Comparison of ENCODE assay signal across 10 mouse cellular contexts in genomic region chr1:39636660-39637059, GRCm38 (mm10). TPM values are rescaled to one million over a fixed set of nuclear protein-coding genes. Genes with fewer than 3 reads are reported as not detected.
DNase-seq lines count a peak whose midpoint lies in the region; ATAC-seq and TF ChIP-seq lines count a peak whose summit lies in the region.
"Had no signal": no experiment of that assay in that cellular context is flagged by ENCODE, and none has a peak within 500 bp of the region (broad histone marks: within the 10 kb centered on the region; RNA-seq: fewer than 3 reads in every experiment).

No protein-coding gene starts in this region.

- peaks cover 6% of the 10 kb centered on the region; the same call in 1 of the 2 replicates for H3K27me3 ChIP-seq in liver, embryonic 12.5 days (replicated peaks)
- no peaks in the 10 kb centered on the region for H3K27me3 ChIP-seq in embryonic facial prominence, embryonic 12.5 days
- no peaks in the 10 kb centered on the region for H3K27me3 ChIP-seq in liver, postnatal 0 days (ENCODE audit: insufficient read depth, low read length)
- no peaks in the 10 kb centered on the region for H3K27me3 ChIP-seq in stomach, embryonic 15.5 days (replicated peaks)
- H3K27me3 ChIP-seq: embryonic facial prominence, embryonic 13.5 days; limb, embryonic 13.5 days had no signal

- TF ChIP-seq EP300 in liver, postnatal 0 days (IDR thresholded peaks at IDR 0.05; ENCODE audit: low read depth): no peak

- 8% methylated on average over 5 of the region's 5 CpGs for WGBS in liver, embryonic 12.5 days (ENCODE audit: insufficient replicate concordance)
- 3% methylated on average over 5 of the region's 5 CpGs for WGBS in embryonic facial prominence, embryonic 12.5 days
- 12% methylated on average over 5 of the region's 5 CpGs for WGBS in liver, postnatal 0 days (ENCODE audit: insufficient replicate concordance)
- 6% methylated on average over 5 of the region's 5 CpGs for WGBS in stomach, embryonic 15.5 days

- H3K27ac ChIP-seq in liver, embryonic 12.5 days: no peak overlapping the region
- H3K27ac ChIP-seq in embryonic facial prominence, embryonic 12.5 days: no peak overlapping the region
- H3K27ac ChIP-seq in liver, postnatal 0 days (ENCODE audit: low read depth): no peak overlapping the region
- no peak overlapping the region for H3K27ac ChIP-seq in stomach, embryonic 15.5 days
- H3K27ac ChIP-seq: embryonic facial prominence, embryonic 13.5 days; limb, embryonic 13.5 days had no signal

- no peaks in the 10 kb centered on the region for H3K9me3 ChIP-seq in liver, embryonic 12.5 days (replicated peaks)
- no peaks in the 10 kb centered on the region for H3K9me3 ChIP-seq in embryonic facial prominence, embryonic 12.5 days
- no peaks in the 10 kb centered on the region for H3K9me3 ChIP-seq in liver, postnatal 0 days (ENCODE audit: low read length)
- H3K9me3 ChIP-seq in stomach, embryonic 15.5 days: no peaks in the 10 kb centered on the region
- H3K9me3 ChIP-seq: limb, embryonic 13.5 days had no signal

- H3K36me3 ChIP-seq in liver, embryonic 12.5 days: no peaks in the 10 kb centered on the region
- no peaks in the 10 kb centered on the region for H3K36me3 ChIP-seq in embryonic facial prominence, embryonic 12.5 days
- H3K36me3 ChIP-seq in liver, postnatal 0 days (replicated peaks; ENCODE audit: insufficient read depth, low read length): no peaks in the 10 kb centered on the region
- no peaks in the 10 kb centered on the region for H3K36me3 ChIP-seq in stomach, embryonic 15.5 days
- H3K36me3 ChIP-seq: embryonic facial prominence, embryonic 13.5 days; limb, embryonic 13.5 days had no signal

- ATAC-seq in liver, embryonic 12.5 days: no peak; the same call in 1 of the 2 replicates
- peak; percentile 69; the same call in 1 of the 2 replicates for ATAC-seq in embryonic facial prominence, embryonic 12.5 days (ENCODE audit: insufficient number of reproducible peaks, insufficient read depth, low FRiP score, low TSS enrichment)
- ATAC-seq in liver, postnatal 0 days: peak; percentile 50; the same call in 1 of the 2 replicates
- ATAC-seq in stomach, embryonic 15.5 days (ENCODE audit: insufficient read depth, low FRiP score, low read depth): peak; percentile 70

- no peak for TF ChIP-seq CTCF in liver, postnatal 0 days (IDR thresholded peaks at IDR 0.05; ENCODE audit: low read depth)

- no peaks in the 10 kb centered on the region for H3K4me1 ChIP-seq in liver, embryonic 12.5 days
- peaks cover 9% of the 10 kb centered on the region; the same call in 1 of the 2 replicates for H3K4me1 ChIP-seq in embryonic facial prominence, embryonic 12.5 days
- no peaks in the 10 kb centered on the region for H3K4me1 ChIP-seq in liver, postnatal 0 days (ENCODE audit: insufficient read depth)
- H3K4me1 ChIP-seq in stomach, embryonic 15.5 days: no peaks in the 10 kb centered on the region

- peak; percentile 18 for DNase-seq in liver
- DNase-seq in liver, postnatal 0 days: peak; percentile 21
- no peak for DNase-seq in left cerebral cortex, adult 18-20 months (ENCODE audit: low spot score in 2 of 2)
- DNase-seq in adrenal gland, postnatal 10 days: no peak
- DNase-seq: heart, postnatal 36 days had no signal

- no peak overlapping the region for H3K4me2 ChIP-seq in liver, embryonic 12.5 days
- no peak overlapping the region for H3K4me2 ChIP-seq in embryonic facial prominence, embryonic 12.5 days (replicated peaks)
- H3K4me2 ChIP-seq in liver, postnatal 0 days (ENCODE audit: low read depth, low read length): no peak overlapping the region
- no peak overlapping the region for H3K4me2 ChIP-seq in stomach, embryonic 15.5 days
- H3K4me2 ChIP-seq: embryonic facial prominence, embryonic 13.5 days; limb, embryonic 13.5 days had no signal

- H3K9ac ChIP-seq in liver, embryonic 12.5 days: no peak overlapping the region
- H3K9ac ChIP-seq in embryonic facial prominence, embryonic 12.5 days: no peak overlapping the region
- no peak overlapping the region for H3K9ac ChIP-seq in liver, postnatal 0 days (replicated peaks)
- H3K9ac ChIP-seq in stomach, embryonic 15.5 days: no peak overlapping the region
- H3K9ac ChIP-seq: embryonic facial prominence, embryonic 13.5 days; limb, embryonic 13.5 days had no signal

- no peak overlapping the region for H3K4me3 ChIP-seq in liver, embryonic 12.5 days
- H3K4me3 ChIP-seq in embryonic facial prominence, embryonic 12.5 days: no peak overlapping the region
- H3K4me3 ChIP-seq in liver, postnatal 0 days (ENCODE audit: low read depth, low read length): no peak overlapping the region
- no peak overlapping the region for H3K4me3 ChIP-seq in stomach, embryonic 15.5 days (replicated peaks)
- H3K4me3 ChIP-seq: embryonic facial prominence, embryonic 13.5 days; limb, embryonic 13.5 days had no signal

RNA-seq across cellular contexts. Expression of gene Creg2, which starts 14.6 kb away (rescaled TPM):
- polyA plus RNA-seq in liver, embryonic 12.5 days (2016; fragmentation: Nextera tagmentation; extraction: Ambion mirVana): not detected in 2 replicates
- 0.26 and 0.29 TPM in 2 replicates for polyA plus RNA-seq in embryonic facial prominence, embryonic 12.5 days (2016; fragmentation: Nextera tagmentation; extraction: Ambion mirVana)
- not detected in 2 replicates for polyA plus RNA-seq in liver, postnatal 0 days (2015; fragmentation: Nextera tagmentation; extraction: Ambion mirVana)
- 0.19 and 0.45 TPM in 2 replicates for polyA plus RNA-seq in stomach, embryonic 15.5 days (2015; fragmentation: Nextera tagmentation; extraction: Ambion mirVana)
- 10 to 100 TPM; 87.9 to 90.6 TPM for total RNA-seq in left cerebral cortex, adult 18-20 months (2021)
- total RNA-seq in adrenal gland, postnatal 10 days (2021): 1 to 10 TPM in 1 of 2 experiments, under 1 TPM in 1; 0.36 to 1.1 TPM
- total RNA-seq: heart, postnatal 36 days had no signal

RNA-seq across cellular contexts. Expression of gene Rnf149, which starts 59.5 kb away (rescaled TPM):
- 25.6 and 27.3 TPM in 2 replicates for polyA plus RNA-seq in liver, embryonic 12.5 days (2016; fragmentation: Nextera tagmentation; extraction: Ambion mirVana)
- polyA plus RNA-seq in embryonic facial prominence, embryonic 12.5 days (2016; fragmentation: Nextera tagmentation; extraction: Ambion mirVana): 36.2 and 36.3 TPM in 2 replicates
- polyA plus RNA-seq in liver, postnatal 0 days (2015; fragmentation: Nextera tagmentation; extraction: Ambion mirVana): 25.9 and 26.9 TPM in 2 replicates
- polyA plus RNA-seq in stomach, embryonic 15.5 days (2015; fragmentation: Nextera tagmentation; extraction: Ambion mirVana): 35.1 and 35.4 TPM in 2 replicates
- 10 to 100 TPM; 31.2 to 34.2 TPM for total RNA-seq in left cerebral cortex, adult 18-20 months (2021)
- total RNA-seq in adrenal gland, postnatal 10 days (2021): 10 to 100 TPM; 41.7 to 42.3 TPM

Comparison
In these comparisons a context has a peak if more than half of its experiments do, and no peak if none do; other contexts are left out.
1. DNase-seq: peak in liver (single experiment) and liver, postnatal 0 days (single experiment); none in left cerebral cortex, adult 18-20 months (0 of 2) and adrenal gland, postnatal 10 days (single experiment).